Mouse (Mus musculus) left cerebral cortex, postnatal 4 days (tissue): ENCODE measurements around the gene Slc39a7. TPM values are rescaled to one million over a fixed set of nuclear protein-coding genes. Genes with fewer than 3 reads are reported as not detected.
A peak's percentile ranks its signal among the peaks of the same experiment; 100 is the strongest.

Experiments used
- DNase-seq: peaks from one replicate; pipeline ENCODE4 v3.0.0-alpha.2; 2022
- intact Hi-C: fragments of 180-260 bp; cut with DNase I; formaldehyde crosslinking; loops from one replicate; pipeline ENCODE4 v1.15.1; 2025
- total RNA-seq, 2 experiments: library from RNA; stranded (reverse); gene quantifications; 2 replicates each; pipeline ENCODE4 v1.2.3; 2021

Gene Slc39a7
- total RNA-seq: 10 to 100 TPM; 96.3 to 98.7 TPM

- peak; percentile 99 for DNase-seq
- intact Hi-C loops: loop anchor here (5.0 kb wide), 1 partner anchor 566 kb away; the partner anchor contains the start of gene Ager
These were observed at the start of gene Slc39a7, which contains the start of gene Rxrb for GRCm38 (mm10) chr17:34031465-34032173. TSS of gene Slc39a7 (minus strand) at chr17:34031682. TSS of gene Rxrb (plus strand) at chr17:34031812.

- DNase-seq: no peak
- intact Hi-C loops: loop anchor here (5.0 kb wide), 1 partner anchor 88 kb away; no protein-coding TSS in a partner anchor
These were observed 48.1 kb upstream of the Slc39a7 start for GRCm38 (mm10) chr17:34079621-34080020.

- intact Hi-C loops: loop anchor here (5.0 kb wide), 1 partner anchor 88 kb away; no protein-coding TSS in a partner anchor
- DNase-seq: no peak
These were observed 47.5 kb upstream of the Slc39a7 start for GRCm38 (mm10) chr17:34079002-34079401.

- intact Hi-C loops: loop anchor here (5.0 kb wide), 1 partner anchor 89 kb away; no protein-coding TSS in a partner anchor
- no peak for DNase-seq
These were observed 46.7 kb upstream of the Slc39a7 start for GRCm38 (mm10) chr17:34078148-34078547.

GRCm38 (mm10) chr17:34077549-34077948 lies 46.1 kb upstream of the Slc39a7 start:
- peak; percentile 73 for DNase-seq
- intact Hi-C loops: loop anchor here (5.0 kb wide), 1 partner anchor 90 kb away; no protein-coding TSS in a partner anchor

GRCm38 (mm10) chr17:34075271-34075670 lies 43.8 kb upstream of the Slc39a7 start:
- DNase-seq: peak; percentile 72
- intact Hi-C loops: loop anchor here (5.0 kb wide), 1 partner anchor 92 kb away; no protein-coding TSS in a partner anchor

GRCm38 (mm10) chr17:34072091-34072490 lies 40.6 kb upstream of the Slc39a7 start:
- DNase-seq: no peak
- intact Hi-C loops: no loop called here

- no peak for DNase-seq
- intact Hi-C loops: no loop called here
These were observed 37.4 kb upstream of the Slc39a7 start for GRCm38 (mm10) chr17:34068864-34069263.

- DNase-seq: no peak
- intact Hi-C loops: no loop called here
These were observed 25.7 kb upstream of the Slc39a7 start for GRCm38 (mm10) chr17:34057224-34057623.

- intact Hi-C loops: no loop called here
- DNase-seq: no peak
These were observed 16.0 kb upstream of the Slc39a7 start for GRCm38 (mm10) chr17:34047404-34048050.

GRCm38 (mm10) chr17:34045941-34046340 lies 14.5 kb upstream of the Slc39a7 start:
- intact Hi-C loops: no loop called here
- no peak for DNase-seq

- DNase-seq: peak; percentile 59
- intact Hi-C loops: loop anchor here (5.0 kb wide), 1 partner anchor 77 kb away; the partner anchor contains the start of gene H2-DMa
These were observed 8.3 kb upstream of the Slc39a7 start for GRCm38 (mm10) chr17:34039562-34040450.

- no peak for DNase-seq
- intact Hi-C loops: loop anchor here (5.0 kb wide), 1 partner anchor 78 kb away; the partner anchor contains the start of gene H2-DMa
These were observed 7.5 kb upstream of the Slc39a7 start, which contains the start of gene Col11a2 for GRCm38 (mm10) chr17:34038878-34039561. TSS of gene Col11a2 (plus strand) at chr17:34039437.

- DNase-seq: peak; percentile 63
- intact Hi-C loops: loop anchor here (5.0 kb wide), 1 partner anchor 79 kb away; the partner anchor contains the start of gene H2-DMa
These were observed 7.0 kb upstream of the Slc39a7 start for GRCm38 (mm10) chr17:34038440-34038839.

- intact Hi-C loops: loop anchor here (5.0 kb wide), 1 partner anchor 80 kb away; the partner anchor contains the start of gene H2-DMa
These were observed 5.8 kb upstream of the Slc39a7 start for GRCm38 (mm10) chr17:34037241-34037640.

GRCm38 (mm10) chr17:34036647-34037046 lies 5.2 kb upstream of the Slc39a7 start:
- no peak for DNase-seq
- intact Hi-C loops: loop anchor here (5.0 kb wide), 1 partner anchor 81 kb away; the partner anchor contains the start of gene H2-DMa

More at GRCm38 (mm10) chr17:34037241-34037640, 5.8 kb upstream of the Slc39a7 start:
- no peak for DNase-seq

- intact Hi-C loops: loop anchor here (5.0 kb wide), 1 partner anchor 82 kb away; the partner anchor contains the start of gene H2-DMa
These were observed 4.0 kb upstream of the Slc39a7 start for GRCm38 (mm10) chr17:34035517-34035916.

GRCm38 (mm10) chr17:34034064-34034463 lies 2.6 kb upstream of the Slc39a7 start:
- peak; percentile 62 for DNase-seq
- intact Hi-C loops: loop anchor here (5.0 kb wide), 1 partner anchor 563 kb away; the partner anchor contains the start of gene Ager

More at GRCm38 (mm10) chr17:34035517-34035916, 4.0 kb upstream of the Slc39a7 start:
- DNase-seq: no peak

- peak; percentile 38 for DNase-seq
- intact Hi-C loops: loop anchor here (5.0 kb wide), 1 partner anchor 564 kb away; the partner anchor contains the start of gene Ager
These were observed 2.0 kb upstream of the Slc39a7 start for GRCm38 (mm10) chr17:34033441-34033840.
